ENCODE assay signal across 16 mouse cellular contexts in genomic region chr12:4914944-4915343, GRCm38 (mm10).
"Had no signal": no experiment of that assay in that cellular context is flagged by ENCODE, and none has a peak within 500 bp of the region (broad histone marks: within the 10 kb centered on the region; RNA-seq: fewer than 3 reads in every experiment).

No protein-coding gene starts in this region.

- H3K27me3 ChIP-seq: lung, embryonic 15.5 days; megakaryocyte, embryonic 14.5 days; midbrain, embryonic 13.5 days; midbrain, embryonic 15.5 days; neural tube, embryonic 12.5 days; stomach, embryonic 15.5 days had no signal

- H3K9me3 ChIP-seq: lung, embryonic 15.5 days; megakaryocyte, embryonic 14.5 days; midbrain, embryonic 13.5 days; midbrain, embryonic 15.5 days; neural tube, embryonic 12.5 days; stomach, embryonic 15.5 days had no signal

- DNase-seq: liver, postnatal 0 days; lung, adult 2 months; lung, postnatal 14 days; lung, postnatal 36 days; right cerebral cortex, postnatal 14 days; thymus, adult 2 months; thymus, postnatal 14 days; thymus, postnatal 36 days had no signal

- H3K4me3 ChIP-seq: lung, embryonic 15.5 days; megakaryocyte, embryonic 14.5 days; midbrain, embryonic 13.5 days; midbrain, embryonic 15.5 days; neural tube, embryonic 12.5 days; stomach, embryonic 15.5 days had no signal

- H3K9ac ChIP-seq: liver, postnatal 0 days; lung, embryonic 15.5 days; midbrain, embryonic 13.5 days; midbrain, embryonic 15.5 days; neural tube, embryonic 12.5 days; stomach, embryonic 15.5 days had no signal

- H3K27ac ChIP-seq: lung, embryonic 15.5 days; macrophage; midbrain, embryonic 13.5 days; midbrain, embryonic 15.5 days; neural tube, embryonic 12.5 days; stomach, embryonic 15.5 days; stomach, postnatal 0 days had no signal

- H3K36me3 ChIP-seq: lung, embryonic 15.5 days; midbrain, embryonic 13.5 days; midbrain, embryonic 15.5 days; neural tube, embryonic 12.5 days; stomach, embryonic 15.5 days had no signal
